Mouse (Mus musculus) small intestine, adult 2 months (tissue): ENCODE measurements around the gene C130026I21Rik. TPM values are rescaled to one million over a fixed set of nuclear protein-coding genes. Genes with fewer than 3 reads are reported as not detected.
"Not testable (repeated sequence)": the region's sequence is repeated elsewhere in the genome, so short reads cannot be mapped to it uniquely, and the experiment has no call there.

Experiments
- H3K27ac ChIP-seq: fragments of 200-500 bp; 2 replicates; pipeline ENCODE4 v1.5.1; 2012; ENCODE audit warnings: low read depth, low read length, control low read depth, inconsistent platforms; ENCODE audit not compliant: insufficient read depth
- H3K27me3 ChIP-seq: fragments of 200-500 bp; 2 replicates; pipeline ENCODE4 v1.6.1; 2012; ENCODE audit warnings: mild to moderate bottlenecking, moderate library complexity, low read length, inconsistent platforms; ENCODE audit not compliant: control insufficient read depth, insufficient read depth
- H3K36me3 ChIP-seq: fragments of 200-500 bp; 2 replicates; pipeline ENCODE4 v1.6.1; 2012; ENCODE audit warnings: mild to moderate bottlenecking, low read length, control low read depth, inconsistent platforms; ENCODE audit not compliant: control insufficient read depth, insufficient read depth
- H3K4me1 ChIP-seq: fragments of 200-500 bp; 2 replicates; pipeline ENCODE4 v1.6.1; 2012; ENCODE audit warnings: low read length, inconsistent platforms, mixed read lengths; ENCODE audit not compliant: control insufficient read depth, insufficient read depth, insufficient read length
- H3K4me3 ChIP-seq: fragments of 200-500 bp; 2 replicates; pipeline ENCODE4 v1.5.1; 2012; ENCODE audit warnings: low read depth, mild to moderate bottlenecking, control low read depth, inconsistent platforms, low read length, moderate library complexity
- WGBS: fragments of 180-500 bp; shearing (Covaris S2); methylation state at CpG from one replicate; pipeline ENCODE4 v1.1.7; 2018; 5-methylcytosine and 5-hydroxymethylcytosine counted together
- polyA plus RNA-seq: library from polyadenylated mRNA; depleted of rRNA; stranded (reverse); fragments of >200 nt; gene quantifications from 2 replicates; pipeline ENCODE4 v1.2.3, GENCODE M21; 2012; rRNA removed

Gene C130026I21Rik
- 0.32 and 1.4 TPM in 2 replicates for polyA plus RNA-seq

DNA sequence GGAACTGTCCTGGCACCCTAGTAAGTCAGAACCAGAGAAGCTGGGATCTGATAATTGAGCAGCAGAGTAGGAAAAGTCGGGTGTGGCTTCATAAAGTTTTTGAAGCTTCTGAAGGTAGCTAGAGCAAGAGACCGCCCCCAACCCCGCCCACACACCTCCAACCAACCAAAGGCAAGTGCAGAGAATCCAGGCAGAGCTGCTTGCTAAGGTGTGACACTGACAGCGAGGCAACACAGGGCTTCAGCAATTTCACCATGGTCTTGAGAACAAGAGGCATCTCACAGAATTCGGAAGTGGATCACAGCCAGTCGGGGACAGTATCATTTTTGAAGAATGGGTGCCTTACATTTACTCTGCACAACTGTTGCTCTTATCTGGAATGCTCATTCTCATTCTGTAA is at the start of gene C130026I21Rik:
Gene C130026I21Rik, minus strand, starts transcription at position 101 of the 400 bp plus-strand sequence.
- not testable (repeated sequence) for H3K4me3 ChIP-seq, H3K4me1 ChIP-seq, H3K27me3 ChIP-seq, H3K27ac ChIP-seq, H3K36me3 ChIP-seq
- WGBS: no CpG with 5 or more reads among the region's 6 CpGs

DNA sequence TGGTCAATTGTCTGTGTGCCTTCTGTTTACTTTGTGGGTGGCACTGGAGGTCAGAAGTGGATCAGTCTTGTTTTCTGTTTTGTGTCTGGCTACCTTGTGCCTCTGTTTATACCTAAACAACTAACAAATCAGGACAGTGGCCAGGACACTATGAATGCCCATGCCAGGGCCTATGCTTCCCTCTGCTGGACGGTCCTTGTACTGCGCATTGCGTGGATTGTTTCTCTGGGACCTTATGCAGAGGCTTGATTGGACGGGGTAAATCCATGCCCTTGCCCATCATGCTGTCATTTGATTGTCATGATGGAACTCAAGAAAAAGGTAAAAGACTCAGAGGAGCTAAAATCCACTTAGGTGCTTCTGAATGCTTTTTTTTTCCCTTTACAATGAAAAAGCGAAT is 16.7 kb upstream of the C130026I21Rik start:
- not testable (repeated sequence) for H3K4me1 ChIP-seq, H3K27ac ChIP-seq, H3K27me3 ChIP-seq, H3K36me3 ChIP-seq, H3K4me3 ChIP-seq
- WGBS: 45% methylated on average over 4 of the region's 5 CpGs

GRCm38 (mm10) chr1:85276421-85276820 is 6.1 kb upstream of the C130026I21Rik start:
- H3K4me3 ChIP-seq: not testable (repeated sequence)
- 70% methylated on average over 4 of the region's 5 CpGs for WGBS

GRCm38 (mm10) chr1:85258634-85259033 is 11.7 kb downstream of the C130026I21Rik start:
- not testable (repeated sequence) for H3K4me3 ChIP-seq, H3K36me3 ChIP-seq, H3K27me3 ChIP-seq, H3K27ac ChIP-seq, H3K4me1 ChIP-seq
- WGBS: 48% methylated on average over 2 of the region's 2 CpGs

More at GRCm38 (mm10) chr1:85276421-85276820, 6.1 kb upstream of the C130026I21Rik start:
- not testable (repeated sequence) for H3K4me1 ChIP-seq, H3K36me3 ChIP-seq, H3K27ac ChIP-seq, H3K27me3 ChIP-seq

DNA sequence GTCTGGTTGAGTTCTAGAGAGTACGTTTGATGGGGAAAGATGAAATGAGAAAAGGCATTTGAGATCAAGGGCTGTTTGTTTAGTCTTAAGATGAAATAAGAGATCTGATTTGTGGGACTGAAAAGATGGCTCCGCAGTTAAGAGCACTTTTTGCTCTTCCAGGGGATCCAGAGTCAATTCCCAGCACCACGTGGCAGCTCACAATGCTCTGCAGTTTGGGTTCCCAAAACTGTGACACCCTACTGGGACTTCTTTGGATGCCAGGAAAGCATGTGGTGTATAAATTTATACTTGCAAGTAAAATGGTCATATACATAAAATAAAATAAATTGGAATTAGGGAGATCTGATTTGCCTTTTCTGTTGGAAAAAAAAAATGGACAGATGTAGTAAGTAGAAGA is 15.1 kb downstream of the C130026I21Rik start:
- H3K27me3 ChIP-seq, H3K4me3 ChIP-seq, H3K4me1 ChIP-seq, H3K27ac ChIP-seq, H3K36me3 ChIP-seq: not testable (repeated sequence)
- 50% methylated on average over 2 of the region's 3 CpGs for WGBS

GRCm38 (mm10) chr1:85251211-85251610 is 19.2 kb downstream of the C130026I21Rik start:
- not testable (repeated sequence) for H3K36me3 ChIP-seq, H3K4me3 ChIP-seq, H3K27ac ChIP-seq, H3K4me1 ChIP-seq, H3K27me3 ChIP-seq
- 86% methylated on average over 4 of the region's 4 CpGs for WGBS

- H3K4me3 ChIP-seq, H3K27ac ChIP-seq, H3K36me3 ChIP-seq, H3K27me3 ChIP-seq, H3K4me1 ChIP-seq: not testable (repeated sequence)
- 57% methylated on average over 3 of the region's 3 CpGs for WGBS
These were observed 21.4 kb downstream of the C130026I21Rik start for GRCm38 (mm10) chr1:85248985-85249384.

GRCm38 (mm10) chr1:85246776-85247460 is 23.4 kb downstream of the C130026I21Rik start:
- H3K4me3 ChIP-seq, H3K4me1 ChIP-seq, H3K36me3 ChIP-seq, H3K27me3 ChIP-seq, H3K27ac ChIP-seq: not testable (repeated sequence)
- WGBS: 60% methylated on average over 8 of the region's 8 CpGs

GRCm38 (mm10) chr1:85246266-85246665 is 24.1 kb downstream of the C130026I21Rik start:
- 84% methylated on average over 5 of the region's 5 CpGs for WGBS
- not testable (repeated sequence) for H3K27me3 ChIP-seq, H3K36me3 ChIP-seq, H3K4me1 ChIP-seq, H3K4me3 ChIP-seq, H3K27ac ChIP-seq

DNA sequence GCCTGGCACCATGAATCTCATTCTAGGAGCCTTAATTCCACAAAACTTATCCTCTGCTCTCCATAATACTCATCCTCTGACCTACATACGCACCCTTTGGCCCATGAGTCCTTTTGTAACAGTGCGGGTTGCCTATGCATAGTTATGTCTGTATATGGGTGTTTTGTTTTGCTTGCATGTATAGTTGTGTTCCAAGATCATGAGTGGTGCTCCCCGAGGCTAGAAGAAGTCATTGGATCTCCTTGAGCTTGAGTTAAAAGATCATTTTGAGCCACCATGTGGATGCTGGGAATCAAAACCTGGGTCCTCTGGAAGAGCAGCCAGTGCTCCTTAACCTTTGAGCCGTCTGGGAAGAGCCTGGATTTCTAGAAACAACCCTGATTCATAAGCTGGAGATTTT is 25.4 kb downstream of the C130026I21Rik start:
- H3K27me3 ChIP-seq, H3K4me3 ChIP-seq, H3K36me3 ChIP-seq, H3K27ac ChIP-seq, H3K4me1 ChIP-seq: not testable (repeated sequence)
- 60% methylated on average over 3 of the region's 4 CpGs for WGBS

DNA sequence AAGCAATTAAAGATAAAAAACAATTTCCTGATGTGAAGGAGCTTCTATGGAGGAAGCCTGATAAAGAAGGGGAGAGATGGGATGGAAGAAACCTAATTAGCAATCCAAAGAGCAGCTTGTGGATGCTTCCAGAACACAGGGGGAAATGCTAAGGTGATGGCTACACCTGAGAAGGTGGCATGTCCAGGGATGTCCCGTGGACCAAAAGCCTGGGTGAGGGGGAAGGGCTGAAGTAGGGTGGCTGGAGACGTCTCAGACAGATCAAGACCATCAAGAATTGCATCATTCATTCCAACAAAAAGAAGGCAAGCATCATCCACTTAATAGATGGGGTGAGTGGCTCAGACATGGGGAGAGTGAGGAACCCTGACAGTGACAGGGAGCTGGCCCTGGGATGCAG is 27.3 kb downstream of the C130026I21Rik start:
- not testable (repeated sequence) for H3K4me3 ChIP-seq, H3K36me3 ChIP-seq, H3K27ac ChIP-seq, H3K4me1 ChIP-seq, H3K27me3 ChIP-seq
- 59% methylated on average over 2 of the region's 2 CpGs for WGBS
